Mouse (Mus musculus): ENCODE results near the gene Lta. TPM values are rescaled to one million over a fixed set of nuclear protein-coding genes. Genes with fewer than 3 reads are reported as not detected.
"Not testable (repeated sequence)": the region's sequence is repeated elsewhere in the genome, so short reads cannot be mapped to it uniquely, and the experiment has no call there.

The Lta gene
- total and polyA plus RNA-seq, 2 experiments from 2014 or later: 0.47 to 0.85 TPM

- Histone ChIP-seq H3K27ac (0 out of 2 replicates have a peak overlapping the region, but pooled peaks have one; percentile 98), H3K4me1 (ENCODE audit: insufficient read depth, low read length) (peaks cover 5% of the 10 kb centered on the region; the same call in 1 of the 2 replicates), H3K27me3 (ENCODE audit: insufficient read depth, low read length) (no peaks in the 10 kb centered on the region), H3K4me2 (ENCODE audit: low read depth, low read length) (peak overlapping the region; percentile 87), H3K36me3 (ENCODE audit: insufficient read depth, low read length) (0 out of 2 replicates have a peak, but pooled peaks cover 7% of the 10 kb centered on the region), H3K9ac (replicated peaks; ENCODE audit: low read length) (peak overlapping the region; percentile 77; the same call in 1 of the 2 replicates), H3K9me3 (ENCODE audit: low read length) (no peaks in the 10 kb centered on the region), H3K4me3 (ENCODE audit: low read length) (peak overlapping the region; percentile 54)
- DNase-seq (ENCODE audit: low spot score) (no peak), ATAC-seq (no peak)
- no peak for TF ChIP-seq CTCF (IDR thresholded peaks at IDR 0.05; ENCODE audit: low read depth)
- 86% methylated on average over 12 of the region's 12 CpGs for WGBS
Observed at GRCm38 (mm10) chr17:35237504-35237903, 32.4 kb upstream of the Lta start.

GRCm38 (mm10) chr17:35236996-35237395 lies 31.8 kb upstream of the Lta start:
- Histone ChIP-seq H3K4me1 (ENCODE audit: insufficient read depth, low read length) (peaks cover 5% of the 10 kb centered on the region; the same call in 1 of the 2 replicates), H3K4me2 (ENCODE audit: low read depth, low read length) (peak overlapping the region; percentile 87), H3K27me3 (ENCODE audit: insufficient read depth, low read length) (no peaks in the 10 kb centered on the region), H3K36me3 (ENCODE audit: insufficient read depth, low read length) (0 out of 2 replicates have a peak, but pooled peaks cover 8% of the 10 kb centered on the region), H3K9me3 (ENCODE audit: low read length) (no peaks in the 10 kb centered on the region), H3K4me3 (ENCODE audit: low read length) (peak overlapping the region; percentile 54), H3K9ac (replicated peaks; ENCODE audit: low read length) (peak overlapping the region; percentile 77), H3K27ac (peak overlapping the region; percentile 98)
- no peak for TF ChIP-seq CTCF (IDR thresholded peaks at IDR 0.05; ENCODE audit: low read depth)
- 73% methylated on average over 9 of the region's 9 CpGs for WGBS
- DNase-seq (ENCODE audit: low spot score) (no peak), ATAC-seq (no peak)

GRCm38 (mm10) chr17:35236390-35236746 lies 31.2 kb upstream of the Lta start:
- peaks cover 5% of the 10 kb centered on the region; the same call in 1 of the 2 replicates for H3K4me1 ChIP-seq (ENCODE audit: insufficient read depth, low read length)
- peak; percentile 85 for ATAC-seq

GRCm38 (mm10) chr17:35235614-35236389 lies 30.7 kb upstream of the Lta start, which contains the start of gene Nfkbil1:
TSS of gene Nfkbil1 (minus strand) at chr17:35235792.
- Histone ChIP-seq H3K27ac (peak within 1 kb of the TSS; percentile 98), H3K4me2 (ENCODE audit: low read depth, low read length) (peak within 1 kb of the TSS; percentile 87), H3K9me3 (ENCODE audit: low read length) (no peaks in the 10 kb centered on the region), H3K4me3 (ENCODE audit: low read length) (peak within 1 kb of the TSS; percentile 54), H3K27me3 (ENCODE audit: insufficient read depth, low read length) (no peaks in the 10 kb centered on the region), H3K36me3 (ENCODE audit: insufficient read depth, low read length) (peaks cover 12% of the 10 kb centered on the region), H3K9ac (replicated peaks; ENCODE audit: low read length) (peak within 1 kb of the TSS; percentile 77), H3K4me1 (ENCODE audit: insufficient read depth, low read length) (peaks cover 4% of the 10 kb centered on the region; the same call in 1 of the 2 replicates)
- no peak for TF ChIP-seq CTCF (IDR thresholded peaks at IDR 0.05; ENCODE audit: low read depth)
- peak; percentile 81 for ATAC-seq
- WGBS: under 1% methylated on average over 35 of the region's 35 CpGs
- DNase-seq (ENCODE audit: low spot score): peak; percentile 98

More at GRCm38 (mm10) chr17:35236390-35236746, 31.2 kb upstream of the Lta start:
- TF ChIP-seq CTCF (IDR thresholded peaks at IDR 0.05; ENCODE audit: low read depth): peak; percentile 99
- Histone ChIP-seq H3K27ac (peak overlapping the region; percentile 98), H3K4me3 (ENCODE audit: low read length) (peak overlapping the region; percentile 54), H3K36me3 (ENCODE audit: insufficient read depth, low read length) (0 out of 2 replicates have a peak, but pooled peaks cover 8% of the 10 kb centered on the region), H3K9me3 (ENCODE audit: low read length) (no peaks in the 10 kb centered on the region), H3K4me2 (ENCODE audit: low read depth, low read length) (peak overlapping the region; percentile 87), H3K9ac (replicated peaks; ENCODE audit: low read length) (peak overlapping the region; percentile 77), H3K27me3 (ENCODE audit: insufficient read depth, low read length) (no peaks in the 10 kb centered on the region)
- DNase-seq (ENCODE audit: low spot score): peak; percentile 95
- WGBS: under 1% methylated on average over 18 of the region's 18 CpGs

GRCm38 (mm10) chr17:35234903-35235302 lies 29.8 kb upstream of the Lta start:
- ATAC-seq (no peak), DNase-seq (ENCODE audit: low spot score) (no peak)
- peak overlapping the region; percentile 87 for H3K4me2 ChIP-seq (ENCODE audit: low read depth, low read length)
- no peaks in the 10 kb centered on the region for H3K4me1 ChIP-seq (ENCODE audit: insufficient read depth, low read length)
- no peak for TF ChIP-seq CTCF (IDR thresholded peaks at IDR 0.05; ENCODE audit: low read depth)
- H3K4me3 ChIP-seq (ENCODE audit: low read length): peak overlapping the region; percentile 54
- H3K36me3 ChIP-seq (ENCODE audit: insufficient read depth, low read length): peaks cover 14% of the 10 kb centered on the region
- peak overlapping the region; percentile 77 for H3K9ac ChIP-seq (replicated peaks; ENCODE audit: low read length)
- no peaks in the 10 kb centered on the region for H3K27me3 ChIP-seq (ENCODE audit: insufficient read depth, low read length)
- no peaks in the 10 kb centered on the region for H3K9me3 ChIP-seq (ENCODE audit: low read length)
- WGBS: 9% methylated on average over 31 of the region's 31 CpGs
- peak overlapping the region; percentile 98 for H3K27ac ChIP-seq

GRCm38 (mm10) chr17:35234090-35234489 lies 28.9 kb upstream of the Lta start:
- not testable (repeated sequence) for ATAC-seq; DNase-seq (ENCODE audit: low spot score); H3K9me3 ChIP-seq (ENCODE audit: low read length); H3K27me3 ChIP-seq (ENCODE audit: insufficient read depth, low read length); H3K4me1 ChIP-seq (ENCODE audit: insufficient read depth, low read length); H3K4me2 ChIP-seq (ENCODE audit: low read depth, low read length); H3K9ac ChIP-seq (replicated peaks; ENCODE audit: low read length); H3K4me3 ChIP-seq (ENCODE audit: low read length); H3K27ac ChIP-seq
- WGBS: 81% methylated on average over 7 of the region's 7 CpGs
- H3K36me3 ChIP-seq (ENCODE audit: insufficient read depth, low read length): peaks cover 23% of the 10 kb centered on the region
